8 mouse cellular contexts compared by ENCODE assay signal in genomic region chr5:139378986-139379629, GRCm38 (mm10). TPM values are rescaled to one million over a fixed set of nuclear protein-coding genes. Genes with fewer than 3 reads are reported as not detected.
DNase-seq lines count a peak whose midpoint lies in the region; ATAC-seq and TF ChIP-seq lines count a peak whose summit lies in the region.

No protein-coding gene starts in this region.

- H3K4me2 ChIP-seq in hindbrain, embryonic 15.5 days = no peak overlapping the region
- peak overlapping the region; percentile 76 for H3K4me2 ChIP-seq in liver, embryonic 11.5 days
- H3K4me2 ChIP-seq in neural tube, embryonic 15.5 days = no peak overlapping the region

- peaks cover 49% of the 10 kb centered on the region for H3K4me1 ChIP-seq in hindbrain, embryonic 15.5 days (replicated peaks)
- peaks cover 87% of the 10 kb centered on the region for H3K4me1 ChIP-seq in liver, embryonic 11.5 days (replicated peaks; ENCODE audit: control insufficient read depth, insufficient read depth, low read length)
- peaks cover 51% of the 10 kb centered on the region for H3K4me1 ChIP-seq in neural tube, embryonic 15.5 days

- no peaks in the 10 kb centered on the region for H3K36me3 ChIP-seq in hindbrain, embryonic 15.5 days
- no peaks in the 10 kb centered on the region; the same call in 1 of the 2 replicates for H3K36me3 ChIP-seq in liver, embryonic 11.5 days (ENCODE audit: control insufficient read depth, insufficient read depth, low read length)
- H3K36me3 ChIP-seq in neural tube, embryonic 15.5 days = no peaks in the 10 kb centered on the region

- no peak overlapping the region for H3K9ac ChIP-seq in hindbrain, embryonic 15.5 days
- H3K9ac ChIP-seq in liver, embryonic 11.5 days (ENCODE audit: low read depth, low read length) = peak overlapping the region; percentile 80
- no peak overlapping the region for H3K9ac ChIP-seq in neural tube, embryonic 15.5 days (replicated peaks)

- peak overlapping the region; percentile 100 for H3K27ac ChIP-seq in gastrocnemius, adult 2 months
- peak overlapping the region; percentile 69 for H3K27ac ChIP-seq in hindbrain, embryonic 15.5 days (replicated peaks)
- H3K27ac ChIP-seq in liver, embryonic 11.5 days (ENCODE audit: low read depth, low read length) = peak overlapping the region; percentile 99
- H3K27ac ChIP-seq in neural tube, embryonic 15.5 days (replicated peaks) = peak overlapping the region; percentile 61; the same call in 1 of the 2 replicates

- intact Hi-C loops in gastrocnemius, adult 2 months (cut with DNase I) = no loop called here

- no peaks in the 10 kb centered on the region for H3K27me3 ChIP-seq in hindbrain, embryonic 15.5 days
- H3K27me3 ChIP-seq in liver, embryonic 11.5 days (replicated peaks; ENCODE audit: control insufficient read depth, insufficient read depth, low read length) = no peaks in the 10 kb centered on the region
- no peaks in the 10 kb centered on the region for H3K27me3 ChIP-seq in neural tube, embryonic 15.5 days (replicated peaks)

- H3K9me3 ChIP-seq in hindbrain, embryonic 15.5 days = no peaks in the 10 kb centered on the region
- H3K9me3 ChIP-seq in liver, embryonic 11.5 days (ENCODE audit: control insufficient read depth, low read length) = no peaks in the 10 kb centered on the region
- no peaks in the 10 kb centered on the region for H3K9me3 ChIP-seq in neural tube, embryonic 15.5 days (replicated peaks)

- no peak for ATAC-seq in hindbrain, embryonic 15.5 days (ENCODE audit: low FRiP score, low read depth)
- ATAC-seq in liver, embryonic 11.5 days (replicated peaks; ENCODE audit: low FRiP score) = no peak
- no peak for ATAC-seq in neural tube, embryonic 15.5 days (ENCODE audit: low FRiP score)

- peak overlapping the region; percentile 95 for H3K4me3 ChIP-seq in gastrocnemius, adult 2 months
- no peak overlapping the region for H3K4me3 ChIP-seq in hindbrain, embryonic 15.5 days
- H3K4me3 ChIP-seq in liver, embryonic 11.5 days (ENCODE audit: low read depth, low read length) = peak overlapping the region; percentile 75
- H3K4me3 ChIP-seq in neural tube, embryonic 15.5 days (replicated peaks) = no peak overlapping the region

- TF ChIP-seq CTCF in gastrocnemius, adult 2 months (IDR thresholded peaks at IDR 0.05) = no peak

- 47% methylated on average over 21 of the region's 21 CpGs for WGBS in hindbrain, embryonic 15.5 days
- WGBS in liver, embryonic 11.5 days = 20% methylated on average over 21 of the region's 21 CpGs
- WGBS in neural tube, embryonic 15.5 days = 53% methylated on average over 21 of the region's 21 CpGs

- DNase-seq in 3T3-L1 (ENCODE audit: low read depth, low spot score) (peak; percentile 96), ZHBTc4 (ENCODE audit: low read depth, low spot score) (peak; percentile 35)
- peak; percentile 85 for DNase-seq in gastrocnemius, adult 2 months
- DNase-seq in liver, embryonic 11.5 days (ENCODE audit: low spot score) = no peak
- no peak for DNase-seq in c-Kit-positive CD71-positive TER-119-positive erythroid progenitor cells, embryonic 14.5 days (ENCODE audit: low spot score)
- DNase-seq in left cerebral cortex, adult 11 months (ENCODE audit: low spot score) = no peak

RNA-seq across cellular contexts. Expression of gene Gpr146, which starts 1.6 kb away (rescaled TPM):
- 10 to 100 TPM; 26.5 to 41.2 TPM for total RNA-seq in gastrocnemius, adult 2 months (2021)
- polyA plus RNA-seq in hindbrain, embryonic 15.5 days (2015; fragmentation: Nextera tagmentation; extraction: Ambion mirVana) = 2.6 and 2.9 TPM in 2 replicates
- polyA plus RNA-seq in liver, embryonic 11.5 days (2014; fragmentation: Nextera tagmentation; extraction: Ambion mirVana) = 13.4 and 15.1 TPM in 2 replicates
- 2.6 and 3.0 TPM in 2 replicates for polyA plus RNA-seq in neural tube, embryonic 15.5 days (2015; fragmentation: Nextera tagmentation; extraction: Ambion mirVana)

RNA-seq across cellular contexts. Expression of gene C130050O18Rik, which starts 26.0 kb away (rescaled TPM):
- total RNA-seq in gastrocnemius, adult 2 months (2021) = under 1 TPM; 0.15 to 0.33 TPM
- polyA plus RNA-seq in hindbrain, embryonic 15.5 days (2015; fragmentation: Nextera tagmentation; extraction: Ambion mirVana) = 0.22 and 0.43 TPM in 2 replicates
- 1.5 and 1.6 TPM in 2 replicates for polyA plus RNA-seq in liver, embryonic 11.5 days (2014; fragmentation: Nextera tagmentation; extraction: Ambion mirVana)
- 0.47 and 0.64 TPM in 2 replicates for polyA plus RNA-seq in neural tube, embryonic 15.5 days (2015; fragmentation: Nextera tagmentation; extraction: Ambion mirVana)

RNA-seq across cellular contexts. Expression of gene Cyp2w1, which starts 26.7 kb away (rescaled TPM):
- total RNA-seq in gastrocnemius, adult 2 months (2021) = not detected
- polyA plus RNA-seq in hindbrain, embryonic 15.5 days (2015; fragmentation: Nextera tagmentation; extraction: Ambion mirVana) = not detected in 2 replicates
- polyA plus RNA-seq in liver, embryonic 11.5 days (2014; fragmentation: Nextera tagmentation; extraction: Ambion mirVana) = not detected in 2 replicates
- polyA plus RNA-seq in neural tube, embryonic 15.5 days (2015; fragmentation: Nextera tagmentation; extraction: Ambion mirVana) = 2.1 TPM in 1 of 2 replicates, not detected in the other

RNA-seq across cellular contexts. Expression of gene Cox19, which starts 27.9 kb away (rescaled TPM):
- total RNA-seq in gastrocnemius, adult 2 months (2021) = 10 to 100 TPM; 48.7 to 69.6 TPM
- 91.9 and 98.8 TPM in 2 replicates for polyA plus RNA-seq in hindbrain, embryonic 15.5 days (2015; fragmentation: Nextera tagmentation; extraction: Ambion mirVana)
- 98.1 and 103 TPM in 2 replicates for polyA plus RNA-seq in liver, embryonic 11.5 days (2014; fragmentation: Nextera tagmentation; extraction: Ambion mirVana)
- 105 and 107 TPM in 2 replicates for polyA plus RNA-seq in neural tube, embryonic 15.5 days (2015; fragmentation: Nextera tagmentation; extraction: Ambion mirVana)

RNA-seq across cellular contexts. Expression of gene Gper1, which starts 43.8 kb away (rescaled TPM):
- total RNA-seq in gastrocnemius, adult 2 months (2021) = 1 to 10 TPM; 1.3 to 2.7 TPM
- polyA plus RNA-seq in hindbrain, embryonic 15.5 days (2015; fragmentation: Nextera tagmentation; extraction: Ambion mirVana) = 7.6 and 8.6 TPM in 2 replicates
- polyA plus RNA-seq in liver, embryonic 11.5 days (2014; fragmentation: Nextera tagmentation; extraction: Ambion mirVana) = 0.38 and 0.58 TPM in 2 replicates
- 7.8 and 9.6 TPM in 2 replicates for polyA plus RNA-seq in neural tube, embryonic 15.5 days (2015; fragmentation: Nextera tagmentation; extraction: Ambion mirVana)

Comparison
In these comparisons a context has a peak if more than half of its experiments do, and no peak if none do; other contexts are left out.
1. DNase-seq: peak in 3T3-L1 (single experiment), ZHBTc4 (single experiment) and gastrocnemius, adult 2 months (single experiment); none in liver, embryonic 11.5 days (single experiment), c-Kit-positive CD71-positive TER-119-positive erythroid progenitor cells, embryonic 14.5 days (single experiment) and left cerebral cortex, adult 11 months (single experiment).
2. H3K4me3 ChIP-seq: peak in gastrocnemius, adult 2 months (single experiment) and liver, embryonic 11.5 days (single experiment); none in hindbrain, embryonic 15.5 days (single experiment) and neural tube, embryonic 15.5 days (single experiment).
3. Peak in every context shown above with its lines, with median percentiles within 50 percentile points of each other: H3K27ac ChIP-seq.